Mouse (Mus musculus): ENCODE results near the gene Pnkp. TPM values are rescaled to one million over a fixed set of nuclear protein-coding genes. Genes with fewer than 3 reads are reported as not detected.
A peak's percentile ranks its signal among the peaks of the same experiment; 100 is the strongest.

Pnkp gene
- total and polyA plus RNA-seq, 3 experiments = 14.8 to 41.6 (median 22.2) TPM

GRCm38 (mm10) chr7:44818164-44818563 is 38.8 kb upstream of the Pnkp start (continued):
- no peak for TF ChIP-seq ETS1 (conservative IDR thresholded peaks at IDR 0.05; ENCODE audit: low read depth, low read length)
- no peak for TF ChIP-seq GABPA (IDR thresholded peaks at IDR 0.05; ENCODE audit: insufficient replicate concordance, low read depth, low read length)
- no peak for TF ChIP-seq NRF1 (IDR thresholded peaks at IDR 0.05; ENCODE audit: low read depth, low read length)
- TF ChIP-seq USF1 (IDR thresholded peaks at IDR 0.05; ENCODE audit: low read depth, low read length) = no peak
- no peak for TF ChIP-seq IRF4 (IDR thresholded peaks at IDR 0.05; ENCODE audit: low read depth, low read length)
- no peak for TF ChIP-seq RCOR1 (conservative IDR thresholded peaks at IDR 0.05; ENCODE audit: low read depth, low read length)
- TF ChIP-seq KAT2A (IDR thresholded peaks at IDR 0.05; ENCODE audit: insufficient replicate concordance, low read length) = no peak

GRCm38 (mm10) chr7:44818751-44819235 is 38.1 kb upstream of the Pnkp start:
- Histone ChIP-seq H3K79me2 (replicated peaks; ENCODE audit: control insufficient read depth, extremely low read depth, insufficient read depth, poor library complexity, severe bottlenecking) (peaks cover 81% of the 10 kb centered on the region), H3K4me2 (ENCODE audit: insufficient read depth, low read depth, poor library complexity, severe bottlenecking) (peak overlapping the region; percentile 95), H3K4me1 (ENCODE audit: control insufficient read depth in 1 of 2, insufficient read depth in 2 of 2) (peaks cover 25 to 51% of the 10 kb centered on the region in 2 experiments), H3K4me3 (replicated peaks in 1 of 3; ENCODE audit: low read depth in 2 of 3, low read length in 2 of 3, poor library complexity in 1 of 3) (peak overlapping the region; percentile 67 to 89 (median 77)), H3K9me3 (replicated peaks; ENCODE audit: low read length) (no peaks in the 10 kb centered on the region), H3K9ac (ENCODE audit: insufficient read depth, low read depth) (peak overlapping the region; percentile 93), H3K36me3 (replicated peaks in 1 of 2; ENCODE audit: control insufficient read depth in 1 of 2, insufficient read depth in 1 of 2, low read length in 1 of 2) (peaks cover 14 to 56% of the 10 kb centered on the region in 2 experiments), H3K27ac (ENCODE audit: insufficient read depth, low read depth) (peak overlapping the region; percentile 92), H3K27me3 (replicated peaks) (no peaks in the 10 kb centered on the region)
- in situ Hi-C loops (cut with MboI; ENCODE audit: low pct_ligation_motif_present, low pct_unique_long_range_greater_than_20kb, low sequenced_read_pairs) = no loop called here
- dilution Hi-C loops (cut with MboI; ENCODE audit: extremely low pct_ligation_motif_present, extremely low pct_unique_long_range_greater_than_20kb, low sequenced_read_pairs) = no loop called here
- peak; percentile 83 for DNase-seq (ENCODE audit: extremely low read depth)
- peak; percentile 61; the same call in 1 of the 2 replicates for TF ChIP-seq ZMIZ1 (IDR thresholded peaks at IDR 0.05; ENCODE audit: low read depth, low read length)
- no peak for TF ChIP-seq E2F4 (IDR thresholded peaks at IDR 0.05; ENCODE audit: insufficient replicate concordance, low read depth, low read length)
- TF ChIP-seq SIN3A (IDR thresholded peaks at IDR 0.05; ENCODE audit: low read length) = no peak; the same call in 1 of the 2 replicates
- no peak for TF ChIP-seq CTCF (conservative IDR thresholded peaks at IDR 0.05 in 1 of 2, IDR thresholded peaks at IDR 0.05 in 1 of 2; ENCODE audit: low read depth in 2 of 2, low read length in 2 of 2)
- TF ChIP-seq EP300 (IDR thresholded peaks at IDR 0.05; ENCODE audit: low read length) = peak; percentile 55; the same call in 1 of the 2 replicates
- TF ChIP-seq ZKSCAN1 (IDR thresholded peaks at IDR 0.05; ENCODE audit: borderline replicate concordance, low read depth, low read length) = no peak
- no peak for TF ChIP-seq NELFE (IDR thresholded peaks at IDR 0.05; ENCODE audit: low read depth, low read length)
- no peak for TF ChIP-seq ZC3H11A (IDR thresholded peaks at IDR 0.05; ENCODE audit: low read depth, low read length)
- TF ChIP-seq MYC (IDR thresholded peaks at IDR 0.05; ENCODE audit: low read depth, low read length) = peak; percentile 79; the same call in 1 of the 2 replicates
- TF ChIP-seq GABPA (IDR thresholded peaks at IDR 0.05; ENCODE audit: insufficient replicate concordance, low read depth, low read length) = no peak
- TF ChIP-seq KAT2A (IDR thresholded peaks at IDR 0.05; ENCODE audit: insufficient replicate concordance, low read length) = peak; percentile 93
- TF ChIP-seq TBP (conservative IDR thresholded peaks at IDR 0.05; ENCODE audit: low read depth, low read length) = peak; percentile 69
- TF ChIP-seq JUND (conservative IDR thresholded peaks at IDR 0.05; ENCODE audit: low read depth, low read length) = no peak
- no peak for TF ChIP-seq PAX5 (IDR thresholded peaks at IDR 0.05; ENCODE audit: low read length)
- TF ChIP-seq POLR2A (IDR thresholded peaks at IDR 0.05; ENCODE audit: low read depth, low read length) = peak; percentile 51
- no peak for TF ChIP-seq RAD21 (IDR thresholded peaks at IDR 0.05; ENCODE audit: low read depth, low read length)
- peak; percentile 66; the same call in 1 of the 2 replicates for TF ChIP-seq UBTF (IDR thresholded peaks at IDR 0.05; ENCODE audit: low read depth, low read length)
- TF ChIP-seq CHD2 (IDR thresholded peaks at IDR 0.05; ENCODE audit: low read length) = 0 out of 2 replicates have a peak, but pooled peaks have one; percentile 36
- peak; percentile 53 for TF ChIP-seq ETS1 (conservative IDR thresholded peaks at IDR 0.05; ENCODE audit: low read depth, low read length)
- peak; percentile 92; the same call in 1 of the 2 replicates for TF ChIP-seq MAZ (IDR thresholded peaks at IDR 0.05; ENCODE audit: low read depth, low read length)
- TF ChIP-seq NRF1 (IDR thresholded peaks at IDR 0.05; ENCODE audit: low read depth, low read length) = peak; percentile 42; the same call in 1 of the 2 replicates
- no peak for TF ChIP-seq USF1 (IDR thresholded peaks at IDR 0.05; ENCODE audit: low read depth, low read length)
- TF ChIP-seq HCFC1 (IDR thresholded peaks at IDR 0.05; ENCODE audit: low read depth, low read length) = peak; percentile 59
- TF ChIP-seq TCF12 (IDR thresholded peaks at IDR 0.05; ENCODE audit: low read depth, low read length) = peak; percentile 91
- no peak; the same call in 1 of the 2 replicates for TF ChIP-seq CHD1 (IDR thresholded peaks at IDR 0.05; ENCODE audit: low read depth, low read length)
- no peak; the same call in 1 of the 2 replicates for TF ChIP-seq ZNF384 (IDR thresholded peaks at IDR 0.05; ENCODE audit: low read depth, low read length)
- TF ChIP-seq USF2 (conservative IDR thresholded peaks at IDR 0.05; ENCODE audit: low read depth, low read length) = no peak
- TF ChIP-seq MEF2A (IDR thresholded peaks at IDR 0.05; ENCODE audit: borderline replicate concordance, low read depth, low read length) = peak; percentile 72; the same call in 1 of the 2 replicates
- peak; percentile 81 for TF ChIP-seq IRF4 (IDR thresholded peaks at IDR 0.05; ENCODE audit: low read depth, low read length)
- peak; percentile 34; the same call in 1 of the 2 replicates for TF ChIP-seq MAX (IDR thresholded peaks at IDR 0.05; ENCODE audit: low read length)
- TF ChIP-seq SMC3 (IDR thresholded peaks at IDR 0.05; ENCODE audit: low read depth, low read length) = no peak
- no peak for TF ChIP-seq POLR2AphosphoS2 (IDR thresholded peaks at IDR 0.05; ENCODE audit: low read depth, low read length)
- TF ChIP-seq ELF1 (IDR thresholded peaks at IDR 0.05; ENCODE audit: low read depth, low read length) = peak; percentile 31; the same call in 1 of the 2 replicates
- TF ChIP-seq JUN (IDR thresholded peaks at IDR 0.05; ENCODE audit: insufficient read depth, low read depth, low read length) = no peak
